Mouse (Mus musculus) lung, embryonic 15.5 days (tissue): ENCODE measurements around the gene Hbb-y. TPM values are rescaled to one million over a fixed set of nuclear protein-coding genes. Genes with fewer than 3 reads are reported as not detected.
"Not testable (repeated sequence)": the region's sequence is repeated elsewhere in the genome, so short reads cannot be mapped to it uniquely, and the experiment has no call there.

ENCODE experiments used
- ATAC-seq: fragments of 200-750 bp; cut with Nextera tagmentation; 2 replicates; pipeline ENCODE4 v1.8.0; 2017; ENCODE audit warnings: moderate number of reproducible peaks, borderline replicate concordance; ENCODE audit not compliant: low FRiP score, low TSS enrichment; ENCODE audit errors: extremely low read depth
- H3K27ac ChIP-seq: fragments of 300-500 bp; sonication (generic); 2 replicates; pipeline ENCODE4 v1.5.1; 2015; ENCODE audit warnings: moderate library complexity, mild to moderate bottlenecking, inconsistent platforms
- H3K27me3 ChIP-seq: fragments of 300-500 bp; sonication (generic); 2 replicates; pipeline ENCODE4 v1.6.1; 2015; ENCODE audit warnings: inconsistent platforms
- H3K36me3 ChIP-seq: fragments of 300-500 bp; sonication (generic); 2 replicates; pipeline ENCODE4 v1.6.1; 2015; ENCODE audit warnings: inconsistent platforms
- H3K4me1 ChIP-seq: fragments of 300-500 bp; sonication (generic); 2 replicates; pipeline ENCODE4 v1.6.1; 2015; ENCODE audit warnings: inconsistent platforms
- H3K4me2 ChIP-seq: fragments of 300-500 bp; sonication (generic); 2 replicates; pipeline ENCODE4 v1.6.1; 2015; ENCODE audit warnings: inconsistent platforms, mild to moderate bottlenecking, moderate library complexity
- H3K4me3 ChIP-seq: fragments of 300-500 bp; sonication (generic); 2 replicates; pipeline ENCODE4 v1.5.1; 2015; ENCODE audit warnings: mild to moderate bottlenecking, inconsistent platforms
- H3K9ac ChIP-seq: fragments of 300-500 bp; sonication (generic); 2 replicates; pipeline ENCODE4 v1.6.1; 2015; ENCODE audit warnings: inconsistent platforms
- H3K9me3 ChIP-seq: fragments of 300-500 bp; sonication (generic); 2 replicates; pipeline ENCODE4 v1.6.1; 2016; ENCODE audit warnings: inconsistent platforms
- WGBS: fragments of 180-500 bp; shearing (Covaris S2); methylation state at CpG from one replicate; pipeline ENCODE4 v1.1.7; 2015; 5-methylcytosine and 5-hydroxymethylcytosine counted together
- polyA plus RNA-seq: library from polyadenylated mRNA; unstranded; fragments of >200 nt; fragmentation: Nextera tagmentation; extraction: Ambion mirVana; gene quantifications from 2 replicates; pipeline ENCODE4 v1.2.1, GENCODE M21; 2015

Hbb-y gene
- polyA plus RNA-seq, 1 experiment from 2014 or later = 807 TPM

DNA sequence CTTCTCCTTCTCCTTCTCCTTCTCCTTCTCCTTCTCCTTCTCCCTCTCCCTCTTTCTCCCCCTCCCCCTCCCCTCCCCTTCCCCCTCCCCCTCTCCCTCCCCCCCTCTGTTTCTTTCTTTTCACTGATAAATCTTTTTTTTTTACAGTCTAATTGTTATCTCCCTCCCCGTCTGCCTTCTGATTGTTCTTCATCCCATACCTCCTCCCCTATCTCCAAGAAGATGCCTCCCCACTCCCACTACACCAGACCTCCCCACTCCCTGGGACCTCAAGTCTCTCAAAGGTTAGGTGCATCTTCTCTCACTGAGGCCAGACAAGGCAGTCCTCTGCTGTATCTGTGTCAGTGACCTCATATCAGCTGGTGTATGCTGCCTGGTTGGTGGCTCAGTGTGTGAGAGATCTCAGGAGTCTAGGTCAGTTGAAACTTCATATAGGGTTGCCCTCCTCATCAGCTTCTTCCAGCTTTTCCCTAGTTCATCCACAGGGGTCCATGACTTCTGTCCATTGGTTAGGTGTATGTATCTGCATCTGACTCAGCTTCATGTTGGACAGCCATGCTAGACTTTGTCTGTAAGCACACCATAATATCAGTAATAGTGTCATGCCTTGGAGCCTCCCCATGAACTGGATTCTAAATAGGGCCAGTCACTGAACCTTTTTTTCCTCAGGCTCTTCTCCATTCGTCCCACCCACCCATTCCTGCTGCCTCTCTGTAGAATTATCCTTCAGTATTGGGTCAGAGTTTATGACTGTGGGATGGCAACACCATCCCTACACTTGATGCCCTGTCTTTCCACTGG is 8.3 kb downstream of the Hbb-y start:
- WGBS = 42% methylated on average over 2 of the region's 2 CpGs
- Histone ChIP-seq H3K36me3 (no peaks in the 10 kb centered on the region), H3K4me2 (no peak overlapping the region)

DNA sequence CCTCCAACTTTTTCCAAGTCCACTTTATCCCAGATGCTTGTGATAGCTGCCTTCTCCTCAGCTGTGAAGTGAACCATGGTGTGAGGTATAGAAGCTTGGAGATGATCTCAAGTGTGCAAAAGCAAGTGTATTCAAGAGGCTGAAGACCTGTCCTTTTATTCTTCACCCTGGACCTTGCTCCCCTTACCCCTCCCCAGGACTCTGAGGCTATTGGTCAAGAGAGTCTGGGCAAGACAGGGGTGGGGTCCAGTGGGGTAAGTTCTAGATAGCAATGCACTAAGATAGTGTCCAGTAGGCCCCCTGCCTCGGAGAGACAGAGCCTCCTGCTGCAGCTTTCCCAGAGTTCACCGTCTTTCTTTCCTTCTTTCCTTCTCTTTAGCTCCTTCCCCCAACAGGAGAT is 10.0 kb downstream of the Hbb-y start, which contains the start of gene Hbb-bh1:
Gene Hbb-bh1 (minus strand): TSS at position 131 of the 400 bp plus-strand sequence.
- Histone ChIP-seq H3K36me3 (no peaks in the 10 kb centered on the region), H3K9me3 (no peaks in the 10 kb centered on the region), H3K27me3 (no peaks in the 10 kb centered on the region), H3K4me1 (no peaks in the 10 kb centered on the region), H3K9ac (no peak within 1 kb of the TSS), H3K4me3 (no peak within 1 kb of the TSS), H3K27ac (no peak within 1 kb of the TSS), H3K4me2 (no peak within 1 kb of the TSS)
- no peak for ATAC-seq
- 75% methylated on average over 2 of the region's 2 CpGs for WGBS

More for the DNA sequence above, 8.3 kb downstream of the Hbb-y start:
- H3K4me3 ChIP-seq = no peak overlapping the region
- no peaks in the 10 kb centered on the region for H3K9me3 ChIP-seq
- no peaks in the 10 kb centered on the region for H3K27me3 ChIP-seq
- no peak overlapping the region for H3K9ac ChIP-seq
- no peak for ATAC-seq
- H3K27ac ChIP-seq = no peak overlapping the region
- H3K4me1 ChIP-seq = no peaks in the 10 kb centered on the region

GRCm38 (mm10) chr7:103840268-103840667 is 12.7 kb downstream of the Hbb-y start, which contains the start of gene Hbb-bh2:
Gene Hbb-bh2 (minus strand): TSS chr7:103840520.
- H3K9ac ChIP-seq = no peak within 1 kb of the TSS
- H3K27me3 ChIP-seq = no peaks in the 10 kb centered on the region
- H3K4me1 ChIP-seq = no peaks in the 10 kb centered on the region
- H3K9me3 ChIP-seq = no peaks in the 10 kb centered on the region
- H3K4me3 ChIP-seq = no peak within 1 kb of the TSS
- WGBS = 65% methylated on average over 3 of the region's 3 CpGs
- no peak within 1 kb of the TSS for H3K4me2 ChIP-seq
- H3K27ac ChIP-seq = no peak within 1 kb of the TSS
- no peak for ATAC-seq
- no peaks in the 10 kb centered on the region for H3K36me3 ChIP-seq

- H3K27me3 ChIP-seq = no peaks in the 10 kb centered on the region
- H3K4me1 ChIP-seq = no peaks in the 10 kb centered on the region
- H3K9ac ChIP-seq = no peak within 1 kb of the TSS
- H3K4me2 ChIP-seq = no peak within 1 kb of the TSS
- WGBS = 92% methylated on average over 4 of the region's 4 CpGs
- H3K9me3 ChIP-seq = no peaks in the 10 kb centered on the region
- no peak within 1 kb of the TSS for H3K27ac ChIP-seq
- H3K4me3 ChIP-seq = no peak within 1 kb of the TSS
- ATAC-seq = peak; percentile 74; the same call in 1 of the 2 replicates
- H3K36me3 ChIP-seq = no peaks in the 10 kb centered on the region
Observed at GRCm38 (mm10) chr7:103827808-103828207, 25.2 kb downstream of the Hbb-y start, which contains the start of gene Hbb-bs. Gene Hbb-bs (minus strand): TSS chr7:103828096.

- H3K9ac ChIP-seq, H3K27ac ChIP-seq, H3K4me1 ChIP-seq, H3K4me3 ChIP-seq, H3K4me2 ChIP-seq, H3K36me3 ChIP-seq, H3K27me3 ChIP-seq, H3K9me3 ChIP-seq: not testable (repeated sequence)
- 0 out of 2 replicates have a peak, but pooled peaks have one; percentile 3 for ATAC-seq
- no CpG with 5 or more reads among the region's 2 CpGs for WGBS
Observed at GRCm38 (mm10) chr7:103827139-103827538, 25.9 kb downstream of the Hbb-y start.

DNA sequence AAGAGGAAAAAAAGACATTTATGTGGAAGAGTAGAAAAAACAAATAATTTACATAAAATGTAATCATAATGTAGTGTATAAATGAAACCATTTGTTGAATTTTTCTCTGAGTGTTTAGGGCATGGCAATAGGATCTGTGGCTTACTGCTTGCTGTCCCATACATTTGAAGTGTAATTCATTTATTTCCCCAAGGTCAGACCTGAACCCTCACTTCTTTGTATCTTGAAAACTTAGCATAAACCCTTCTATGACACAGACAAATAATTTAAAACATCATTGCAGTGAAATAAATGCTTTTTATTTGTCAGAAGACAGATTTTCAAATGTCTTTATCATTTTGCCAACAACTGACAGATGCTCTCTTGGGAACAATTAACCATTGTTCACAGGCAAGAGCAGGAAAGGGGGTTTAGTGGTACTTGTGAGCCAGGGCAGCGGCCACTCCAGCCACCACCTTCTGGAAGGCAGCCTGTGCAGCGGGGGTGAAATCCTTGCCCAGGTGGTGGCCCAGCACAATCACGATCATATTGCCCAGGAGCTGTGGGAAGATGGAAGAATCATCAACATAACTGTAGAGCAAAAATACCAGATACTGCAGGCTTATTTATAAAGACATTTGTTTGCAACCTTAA is 26.6 kb downstream of the Hbb-y start:
- ATAC-seq = no peak
- Histone ChIP-seq H3K36me3 (no peaks in the 10 kb centered on the region), H3K9ac (no peak overlapping the region), H3K4me1 (no peaks in the 10 kb centered on the region), H3K4me3 (no peak overlapping the region), H3K9me3 (no peaks in the 10 kb centered on the region), H3K4me2 (no peak overlapping the region), H3K27ac (no peak overlapping the region), H3K27me3 (no peaks in the 10 kb centered on the region)
- 38% methylated on average over 3 of the region's 3 CpGs for WGBS

GRCm38 (mm10) chr7:103825536-103826254 is 27.3 kb downstream of the Hbb-y start:
- Histone ChIP-seq H3K36me3 (no peaks in the 10 kb centered on the region), H3K4me1 (no peaks in the 10 kb centered on the region), H3K27ac (no peak overlapping the region), H3K9ac (no peak overlapping the region), H3K27me3 (no peaks in the 10 kb centered on the region), H3K4me2 (no peak overlapping the region), H3K4me3 (no peak overlapping the region), H3K9me3 (no peaks in the 10 kb centered on the region)
- 81% methylated on average over 3 of the region's 3 CpGs for WGBS
- peak; percentile 74; the same call in 1 of the 2 replicates for ATAC-seq

- H3K27ac ChIP-seq = no peak overlapping the region
- H3K4me1 ChIP-seq = no peaks in the 10 kb centered on the region
- ATAC-seq = no peak
- H3K4me3 ChIP-seq = no peak overlapping the region
- no peak overlapping the region for H3K9ac ChIP-seq
- H3K27me3 ChIP-seq = no peaks in the 10 kb centered on the region
- WGBS = 70% methylated on average over 2 of the region's 2 CpGs
- no peak overlapping the region for H3K4me2 ChIP-seq
- no peaks in the 10 kb centered on the region for H3K36me3 ChIP-seq
- H3K9me3 ChIP-seq = no peaks in the 10 kb centered on the region
Observed at GRCm38 (mm10) chr7:103824597-103824996, 28.4 kb downstream of the Hbb-y start.

DNA sequence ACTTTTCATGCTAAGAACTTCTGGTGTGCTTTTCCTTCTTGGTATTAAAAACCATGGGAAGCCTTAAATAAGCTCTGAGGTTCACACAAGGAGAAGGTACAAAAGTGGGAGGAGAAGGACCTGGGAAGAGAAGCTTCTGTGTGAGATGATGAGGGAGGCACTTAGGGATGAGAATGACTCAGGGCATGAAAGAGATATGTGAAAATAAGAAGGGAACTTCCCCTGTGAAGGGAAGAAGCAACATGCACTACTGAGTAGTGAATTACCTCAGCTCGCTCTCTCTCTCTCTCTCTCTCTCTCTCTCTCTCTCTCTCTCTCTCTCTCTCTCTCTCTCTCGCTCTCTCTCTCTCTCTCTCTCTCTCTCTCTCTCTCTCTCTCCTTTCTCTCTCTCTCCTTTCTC is 37.9 kb downstream of the Hbb-y start:
- ATAC-seq = not testable (repeated sequence)
- 100% methylated on average over 1 of the region's 2 CpGs for WGBS

DNA sequence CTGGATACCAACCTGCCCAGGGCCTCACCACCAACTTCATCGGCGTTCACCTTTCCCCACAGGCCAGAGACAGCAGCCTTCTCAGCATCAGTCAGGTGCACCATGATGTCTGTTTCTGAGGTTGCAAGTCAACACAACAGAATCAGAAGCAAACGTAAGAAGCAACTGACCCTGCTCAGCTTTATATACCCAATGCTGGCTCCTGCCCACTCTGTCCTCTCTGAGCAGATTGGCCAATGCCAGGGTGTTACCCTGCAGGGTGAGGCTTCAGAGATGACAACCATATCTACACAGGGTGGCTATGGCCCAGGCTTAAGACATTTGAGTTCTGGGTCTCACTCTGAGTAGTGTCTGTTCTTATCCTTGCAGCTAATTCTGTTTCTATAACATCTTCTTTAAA is 39.2 kb downstream of the Hbb-y start, which contains the start of gene Hbb-bt:
Gene Hbb-bt (minus strand): TSS at position 231 of the 400 bp plus-strand sequence.
- Histone ChIP-seq H3K27ac (no peak within 1 kb of the TSS), H3K4me1 (no peaks in the 10 kb centered on the region), H3K4me3 (no peak within 1 kb of the TSS), H3K27me3 (no peaks in the 10 kb centered on the region), H3K9ac (no peak within 1 kb of the TSS), H3K9me3 (no peaks in the 10 kb centered on the region), H3K36me3 (no peaks in the 10 kb centered on the region), H3K4me2 (no peak within 1 kb of the TSS)
- peak; percentile 72; the same call in 1 of the 2 replicates for ATAC-seq
- WGBS = 88% methylated on average over 3 of the region's 3 CpGs

More for the DNA sequence above, 37.9 kb downstream of the Hbb-y start:
- not testable (repeated sequence) for H3K9ac ChIP-seq, H3K4me2 ChIP-seq, H3K27ac ChIP-seq, H3K27me3 ChIP-seq, H3K9me3 ChIP-seq, H3K4me1 ChIP-seq, H3K36me3 ChIP-seq, H3K4me3 ChIP-seq

DNA sequence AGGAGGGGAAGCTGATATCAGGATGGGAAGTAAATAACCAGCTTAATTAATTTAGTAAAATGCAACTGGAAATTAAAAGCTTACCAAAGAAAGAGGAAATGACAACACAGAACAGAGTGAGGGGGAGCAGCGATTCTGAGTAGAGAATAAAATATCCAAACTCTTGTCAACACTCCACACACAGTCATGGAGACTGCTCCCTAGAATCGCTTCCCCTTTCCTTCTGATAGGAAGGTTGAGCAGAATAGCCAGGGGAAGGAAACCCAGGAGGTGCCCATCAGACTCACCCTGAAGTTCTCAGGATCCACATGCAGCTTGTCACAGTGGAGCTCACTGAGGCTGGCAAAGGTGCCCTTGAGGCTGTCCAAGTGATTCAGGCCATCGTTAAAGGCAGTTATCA is 39.9 kb downstream of the Hbb-y start:
- not testable (repeated sequence) for H3K36me3 ChIP-seq
- WGBS = no CpG with 5 or more reads among the region's 3 CpGs
- ATAC-seq = peak; percentile 39; the same call in 1 of the 2 replicates

More for the DNA sequence above, 39.9 kb downstream of the Hbb-y start:
- not testable (repeated sequence) for H3K9me3 ChIP-seq, H3K4me3 ChIP-seq, H3K9ac ChIP-seq, H3K27ac ChIP-seq, H3K4me1 ChIP-seq, H3K4me2 ChIP-seq, H3K27me3 ChIP-seq
